Mouse (Mus musculus): ENCODE results near the gene Wbp2.

Gene Wbp2

DNA sequence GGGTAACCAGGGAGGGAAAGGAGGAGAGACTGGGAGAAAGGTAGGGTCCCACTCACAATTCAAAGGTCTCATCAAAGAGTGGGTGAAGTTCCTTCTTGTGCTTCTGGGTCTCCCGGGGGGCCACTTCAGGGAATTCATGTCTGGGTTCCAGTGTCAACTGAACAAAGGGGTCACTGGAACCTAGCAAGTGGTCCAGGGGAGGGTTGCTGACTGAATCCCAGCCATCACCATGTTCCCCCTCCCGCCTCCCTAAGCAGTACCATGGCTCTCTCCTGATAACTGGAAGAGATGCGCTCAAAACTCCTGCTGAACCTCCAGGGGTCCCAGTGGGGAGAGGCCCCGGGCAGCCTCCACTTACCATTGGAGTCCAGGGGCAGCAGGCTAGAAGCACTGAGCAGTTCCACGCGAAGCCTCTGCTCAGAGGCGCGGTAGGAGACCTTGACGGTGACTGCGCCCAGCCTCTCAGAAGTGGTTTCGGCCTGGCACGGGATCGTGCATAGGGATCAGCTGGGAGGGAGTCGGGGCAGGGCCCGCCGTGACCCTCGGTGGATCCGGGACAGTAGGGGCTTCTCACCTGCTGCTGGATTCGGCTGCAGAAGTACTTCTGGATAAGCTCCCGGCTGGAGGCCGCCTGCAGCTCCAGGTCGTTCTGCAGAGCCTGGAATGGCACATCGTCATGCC is 22.5 kb downstream of the Wbp2 start:
- in situ Hi-C loops (cut with MboI, MseI): no loop called here

DNA sequence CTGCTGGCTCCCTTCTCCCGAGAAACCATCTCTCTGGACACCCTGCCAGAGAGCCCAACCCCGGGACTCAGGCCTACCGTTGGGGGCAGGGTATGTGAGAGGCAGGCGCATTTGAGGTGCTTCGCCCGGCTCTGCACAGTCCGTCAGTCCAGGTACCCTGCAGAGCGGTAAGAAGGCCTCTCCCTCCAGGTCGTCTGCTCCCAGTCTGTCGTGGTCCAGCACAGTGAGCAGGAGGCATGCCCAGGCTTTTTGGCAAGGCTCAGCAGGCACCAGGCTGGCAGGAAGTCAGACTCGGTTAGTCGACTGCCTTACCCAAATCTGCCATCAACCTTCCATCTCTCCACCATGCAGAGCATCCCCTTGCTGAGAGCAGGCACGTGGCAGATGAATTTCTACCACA is 23.2 kb downstream of the Wbp2 start:
- in situ Hi-C loops (cut with MboI, MseI): no loop called here

DNA sequence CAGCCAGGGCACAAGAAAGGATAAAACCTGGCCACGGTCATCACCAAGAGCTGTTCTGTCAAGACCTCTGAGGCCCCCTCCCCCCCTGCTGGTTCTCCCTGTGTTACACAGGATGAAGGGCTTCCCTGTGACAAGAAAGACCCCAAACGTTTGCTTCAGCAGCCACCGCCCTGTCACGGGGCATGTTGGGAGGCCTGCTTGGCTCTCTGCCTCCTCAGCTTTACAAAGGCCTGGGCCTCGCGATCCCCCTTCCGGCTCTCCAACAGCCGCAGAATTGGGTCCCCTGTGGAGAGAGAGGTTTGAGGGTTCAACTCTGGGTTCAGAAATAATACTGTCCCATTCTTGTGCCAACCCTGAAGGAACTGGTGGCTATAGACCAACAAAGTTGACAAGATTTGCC is 24.3 kb downstream of the Wbp2 start:
- in situ Hi-C loops (cut with MboI, MseI): no loop called here

DNA sequence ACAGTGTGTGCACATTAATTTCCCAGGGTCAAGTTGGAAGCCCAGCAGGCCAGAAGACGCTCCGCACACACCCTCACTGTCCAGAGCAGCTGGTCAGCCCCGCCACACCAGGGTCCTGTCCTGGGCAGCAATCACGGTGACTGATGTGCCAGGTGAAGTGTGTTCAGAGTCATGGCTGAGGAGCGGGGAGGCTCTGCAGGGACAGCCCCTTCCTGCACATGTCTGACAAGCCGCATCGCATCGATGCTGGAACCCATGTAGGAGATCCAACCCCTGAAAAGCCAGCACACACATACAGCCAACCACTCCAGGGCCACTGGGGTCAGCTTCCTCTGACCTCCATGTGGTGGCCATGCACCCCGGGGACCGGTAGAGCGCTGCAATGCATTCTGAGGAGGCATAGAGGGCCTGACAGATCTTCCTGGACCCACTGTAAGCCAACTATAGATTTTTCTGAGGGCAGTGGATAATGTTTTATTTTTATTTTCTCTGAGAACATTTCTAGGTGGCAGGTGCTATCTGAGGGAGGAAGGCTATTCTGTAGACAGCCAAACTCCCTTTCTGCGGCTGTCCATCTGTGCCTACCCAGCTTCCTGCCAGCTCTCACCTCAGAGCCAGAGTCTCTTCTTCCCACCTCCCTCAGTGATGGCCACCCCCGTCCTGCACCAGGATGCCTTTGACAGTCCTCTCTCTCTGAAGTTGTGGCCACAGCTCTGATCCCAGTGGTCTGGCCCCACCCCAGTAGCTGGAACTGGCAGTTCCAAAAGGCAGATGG is 25.0 kb downstream of the Wbp2 start:
- in situ Hi-C loops (cut with MboI, MseI): no loop called here

DNA sequence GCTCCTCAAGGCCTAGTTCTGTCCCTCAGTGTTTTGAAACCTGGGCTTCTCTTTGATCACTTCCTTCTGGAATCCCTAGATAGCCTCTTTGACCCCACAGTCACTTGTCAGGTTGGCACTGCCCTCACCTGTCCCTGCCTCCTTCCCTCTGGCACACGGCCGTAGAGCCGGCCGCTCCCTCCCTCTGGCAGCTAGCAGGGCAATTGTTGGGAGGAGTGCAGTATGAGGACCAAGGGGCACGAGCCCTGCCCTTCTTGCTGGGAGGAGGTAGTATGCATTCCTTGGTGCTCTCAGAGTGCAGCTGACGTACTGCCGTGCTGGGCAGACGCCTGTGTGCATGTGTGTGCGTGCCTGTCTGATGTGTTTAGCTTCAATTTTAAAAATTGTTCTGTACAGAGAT is 26.2 kb downstream of the Wbp2 start:
- in situ Hi-C loops (cut with MboI, MseI): no loop called here

DNA sequence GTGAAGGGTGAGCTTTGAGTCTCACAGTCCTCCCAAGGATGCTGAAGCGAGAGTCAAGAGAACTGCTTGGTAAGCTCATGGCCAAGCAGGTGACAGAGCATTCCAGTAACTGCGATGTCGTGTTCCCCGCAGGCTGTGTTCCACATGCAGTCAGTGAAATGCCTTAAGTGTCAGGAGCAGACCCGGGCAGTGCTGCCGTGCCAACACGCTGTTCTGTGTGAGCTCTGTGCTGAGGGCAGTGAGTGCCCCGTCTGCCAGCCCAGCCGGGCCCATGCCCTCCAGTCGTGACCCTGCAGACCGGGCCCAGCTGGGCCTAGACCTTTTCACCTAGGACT is 27.1 kb downstream of the Wbp2 start:
- in situ Hi-C loops (cut with MboI, MseI): no loop called here

DNA sequence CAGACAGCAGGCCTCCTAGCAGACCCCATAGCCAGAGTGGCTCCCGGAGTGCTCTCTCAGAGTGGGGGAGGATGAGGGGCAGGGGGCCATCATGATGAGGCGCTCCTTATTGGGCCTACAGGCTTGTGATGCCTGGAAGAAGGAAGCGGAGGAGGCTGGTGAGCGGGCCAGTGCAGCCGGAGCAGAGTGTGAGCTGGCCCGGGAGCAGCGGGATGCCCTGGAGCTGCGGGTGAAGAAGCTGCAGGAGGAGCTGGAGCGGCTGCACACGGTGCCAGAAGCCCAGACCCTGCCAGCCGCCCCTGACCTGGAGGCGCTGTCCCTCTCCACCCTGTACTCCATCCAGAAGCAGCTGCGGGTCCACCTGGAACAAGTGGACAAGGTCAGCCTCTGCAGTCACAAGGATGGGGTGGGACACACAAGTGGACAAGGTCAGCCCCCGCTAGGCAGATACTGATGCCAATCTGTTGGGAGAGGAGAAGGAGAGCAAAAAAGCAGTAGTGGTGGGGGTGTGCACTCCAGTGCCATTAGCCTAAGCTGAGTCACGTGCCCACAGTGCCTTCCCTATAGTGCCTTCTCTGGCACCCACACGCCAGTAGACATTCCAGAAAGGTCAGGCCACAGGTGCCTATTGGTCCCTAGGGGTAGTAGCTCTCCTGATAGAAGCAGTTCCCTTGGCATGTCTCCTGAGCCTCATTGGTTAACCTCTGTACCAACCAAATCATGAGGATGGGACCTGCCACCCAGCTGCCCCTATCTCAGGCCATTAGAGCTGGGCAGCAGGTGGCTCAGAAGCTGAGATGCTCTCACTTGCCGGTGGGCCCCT is 27.7 kb downstream of the Wbp2 start:
- in situ Hi-C loops (cut with MboI, MseI): no loop called here

DNA sequence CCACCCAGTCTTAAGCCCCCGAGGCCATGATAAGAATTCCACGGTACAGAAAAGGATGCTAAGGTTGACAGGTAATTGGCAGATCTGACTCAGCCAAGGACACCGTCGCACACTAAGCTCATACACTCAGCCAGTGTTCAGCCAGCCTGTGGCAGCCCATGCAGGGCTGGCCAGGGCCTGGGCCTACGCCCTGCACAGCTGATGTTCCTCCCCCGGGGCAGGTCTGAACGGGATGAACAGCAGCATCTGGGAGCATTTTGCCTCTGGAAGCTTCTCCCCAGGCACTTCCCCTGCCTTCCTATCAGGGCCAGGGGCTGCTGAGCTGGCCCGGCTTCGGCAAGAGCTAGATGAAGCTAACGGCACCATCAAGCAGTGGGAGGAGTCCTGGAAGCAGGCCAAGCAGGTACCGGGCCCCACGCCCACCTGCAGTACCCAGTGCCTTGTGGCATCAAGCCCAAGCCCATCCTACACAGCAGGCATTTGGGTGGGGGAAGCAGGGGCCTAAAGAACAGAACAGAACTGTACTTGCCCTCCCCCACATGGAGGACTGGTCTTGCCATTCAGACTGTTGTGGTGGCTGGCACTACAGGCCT is 28.7 kb downstream of the Wbp2 start:
- in situ Hi-C loops (cut with MboI, MseI): no loop called here

DNA sequence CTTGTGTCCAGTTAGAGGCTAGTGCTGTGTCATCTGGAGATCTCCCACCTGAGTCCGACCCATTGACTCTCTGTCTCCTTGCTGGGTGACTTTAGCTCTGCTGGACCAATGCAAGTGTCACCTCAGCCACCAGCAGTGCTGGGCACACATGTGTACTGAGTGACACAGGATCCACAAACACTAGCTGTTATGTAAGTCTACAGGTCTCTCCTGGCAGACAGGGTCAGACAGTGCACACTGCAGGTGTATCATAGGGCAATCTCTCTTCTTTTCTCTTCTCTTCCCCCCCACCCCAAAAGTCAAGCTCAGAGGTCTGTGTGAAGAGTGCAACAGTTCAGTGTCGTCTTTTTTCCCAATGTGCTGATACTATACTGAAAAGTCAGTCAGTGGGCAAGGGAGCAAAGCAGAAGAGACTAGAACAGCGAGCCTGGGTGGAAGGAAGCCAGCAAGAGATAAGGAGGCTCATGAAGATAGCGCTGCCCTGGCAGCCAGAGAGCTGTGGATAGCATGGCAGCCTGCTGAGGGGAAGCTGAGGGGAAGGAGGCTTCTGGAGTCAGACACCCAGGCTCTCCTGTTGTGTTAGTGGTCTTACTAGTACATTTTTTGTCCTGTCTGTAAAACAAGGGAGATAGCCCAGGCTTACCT is 29.4 kb downstream of the Wbp2 start:
- in situ Hi-C loops (cut with MboI, MseI): no loop called here

DNA sequence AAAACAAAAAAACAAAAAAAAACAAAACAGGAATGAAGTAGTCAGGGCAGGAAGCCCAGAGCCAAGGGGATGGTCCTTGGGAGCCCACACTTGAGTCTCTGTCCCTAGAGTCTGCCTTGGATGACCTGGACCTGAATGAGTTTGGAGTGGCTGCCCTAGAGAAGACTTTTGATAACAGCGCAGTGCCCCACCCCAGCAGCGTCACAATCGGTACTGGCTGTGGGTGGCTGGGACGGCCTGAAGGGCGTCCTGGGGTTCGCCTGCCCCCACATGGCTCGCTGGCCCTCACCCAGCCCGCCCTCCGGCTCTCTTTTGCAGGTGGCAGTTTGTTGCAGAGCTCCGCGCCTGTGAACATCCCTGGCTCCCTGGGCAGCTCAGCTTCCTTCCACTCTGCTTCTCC is 30.9 kb downstream of the Wbp2 start:
- in situ Hi-C loops (cut with MboI, MseI): no loop called here

DNA sequence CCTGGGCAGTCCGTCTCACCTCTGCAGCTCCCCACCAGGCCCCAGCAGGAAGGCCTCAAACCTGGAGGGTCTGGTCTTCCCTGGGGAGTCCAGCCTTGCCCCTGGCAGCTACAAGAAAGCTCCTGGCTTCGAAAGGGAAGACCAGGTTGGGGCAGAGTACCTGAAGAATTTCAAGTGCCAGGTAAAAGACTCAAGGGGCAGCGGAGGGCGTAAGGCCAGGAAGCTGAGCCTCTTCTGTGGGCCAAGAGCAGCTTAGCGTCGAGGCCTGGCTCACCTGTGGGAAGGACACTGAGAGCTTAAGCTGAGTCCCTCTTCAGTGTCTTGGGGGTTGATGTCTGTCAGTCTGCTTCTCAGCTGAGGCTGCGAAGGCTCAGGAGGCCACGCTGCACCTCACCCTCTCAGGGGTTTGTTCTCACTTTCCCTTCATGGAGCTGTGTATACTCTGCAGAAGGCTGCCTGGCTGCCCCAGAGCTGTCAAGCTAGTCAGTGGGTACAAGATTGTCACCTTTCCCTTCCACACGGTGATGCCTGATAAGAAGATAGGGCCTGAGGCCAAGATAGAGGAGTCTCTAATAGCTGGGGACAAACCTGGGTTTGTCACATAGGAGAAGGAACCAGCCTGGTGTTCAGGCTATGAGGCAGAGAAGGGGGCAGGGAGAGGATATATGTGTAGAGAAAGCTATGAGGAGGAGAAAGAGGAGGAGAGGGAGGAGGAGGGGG is 33.1 kb downstream of the Wbp2 start:
- in situ Hi-C loops (cut with MboI, MseI): no loop called here

DNA sequence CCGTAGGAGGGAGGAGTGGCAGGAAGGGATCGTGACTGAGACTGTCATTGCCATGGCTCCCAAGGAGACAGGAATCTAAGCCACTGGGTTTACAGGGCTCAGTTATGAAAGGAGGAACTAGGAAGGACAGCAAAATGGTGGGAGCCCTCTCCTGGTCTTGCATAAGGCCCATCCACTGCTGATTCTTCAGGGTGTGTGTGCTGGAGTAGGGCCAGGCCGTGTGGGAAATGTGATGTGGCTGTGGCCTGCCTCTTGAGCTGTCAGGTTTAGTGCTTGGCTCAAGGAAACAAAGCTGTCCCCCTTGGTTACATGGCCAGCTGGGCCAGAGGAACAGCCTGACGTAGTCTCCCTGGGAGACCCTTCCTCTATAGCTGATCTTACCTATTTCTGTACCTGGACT is 36.6 kb downstream of the Wbp2 start:
- in situ Hi-C loops (cut with MboI, MseI): no loop called here

DNA sequence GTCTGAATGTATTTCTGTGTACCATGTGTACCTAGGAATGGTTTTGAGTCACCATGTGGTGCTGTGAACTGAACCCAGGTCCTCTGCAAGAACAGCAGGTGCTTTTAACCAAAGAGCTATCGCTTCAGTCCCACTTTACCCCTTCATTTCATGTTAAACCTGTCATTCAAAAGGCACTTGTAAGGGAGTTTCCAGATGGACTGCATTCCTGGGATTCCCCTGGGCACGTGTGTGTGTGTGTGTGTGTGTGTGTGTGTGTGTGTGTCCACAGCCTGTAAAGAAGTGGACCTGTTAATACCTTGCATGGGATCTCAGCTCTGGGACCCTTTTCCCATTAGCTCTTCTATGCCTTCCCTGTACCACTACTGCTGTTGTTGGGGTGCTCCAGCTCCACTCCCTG is 37.2 kb downstream of the Wbp2 start:
- in situ Hi-C loops (cut with MboI, MseI): no loop called here

DNA sequence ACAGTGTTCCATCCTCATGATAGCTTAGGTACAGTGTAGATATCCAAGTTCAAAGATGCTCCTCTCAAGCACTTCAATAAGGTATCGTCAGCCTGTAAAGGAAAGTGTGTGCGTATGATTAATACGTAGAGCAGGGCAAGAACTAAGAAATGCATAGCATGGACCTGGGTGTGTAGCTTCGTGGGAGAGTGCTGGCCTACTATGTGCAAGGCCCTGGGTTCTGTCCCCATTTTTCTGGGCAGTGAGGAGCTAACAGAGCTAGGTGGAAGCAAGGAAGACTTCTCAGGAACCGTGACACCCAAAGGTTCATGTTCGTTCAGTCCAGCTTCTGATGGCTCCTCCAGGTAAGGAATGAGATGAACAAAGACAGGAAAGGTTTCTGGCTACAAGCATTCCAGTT is 41.6 kb downstream of the Wbp2 start:
- in situ Hi-C loops (cut with MboI, MseI): no loop called here

DNA sequence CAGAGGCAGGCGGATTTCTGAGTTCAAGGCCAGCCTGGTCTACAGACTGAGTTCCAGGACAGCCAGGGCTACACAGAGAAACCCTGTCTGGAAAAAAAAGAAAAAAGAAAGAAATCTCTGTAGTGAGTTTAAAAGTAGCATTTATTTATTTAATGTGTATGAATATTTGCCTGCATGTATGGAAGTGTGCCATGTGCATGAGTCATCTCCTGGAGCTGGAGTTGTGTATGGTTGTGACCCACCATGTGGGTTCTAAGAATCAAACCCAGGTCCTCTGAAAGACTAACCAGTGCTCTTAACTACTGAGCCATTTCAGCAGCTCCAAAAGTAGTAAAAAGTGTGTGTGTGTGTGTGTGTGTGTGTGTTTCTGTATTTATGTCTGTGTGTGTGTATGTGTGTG is 43.5 kb downstream of the Wbp2 start:
- in situ Hi-C loops (cut with MboI, MseI): no loop called here

DNA sequence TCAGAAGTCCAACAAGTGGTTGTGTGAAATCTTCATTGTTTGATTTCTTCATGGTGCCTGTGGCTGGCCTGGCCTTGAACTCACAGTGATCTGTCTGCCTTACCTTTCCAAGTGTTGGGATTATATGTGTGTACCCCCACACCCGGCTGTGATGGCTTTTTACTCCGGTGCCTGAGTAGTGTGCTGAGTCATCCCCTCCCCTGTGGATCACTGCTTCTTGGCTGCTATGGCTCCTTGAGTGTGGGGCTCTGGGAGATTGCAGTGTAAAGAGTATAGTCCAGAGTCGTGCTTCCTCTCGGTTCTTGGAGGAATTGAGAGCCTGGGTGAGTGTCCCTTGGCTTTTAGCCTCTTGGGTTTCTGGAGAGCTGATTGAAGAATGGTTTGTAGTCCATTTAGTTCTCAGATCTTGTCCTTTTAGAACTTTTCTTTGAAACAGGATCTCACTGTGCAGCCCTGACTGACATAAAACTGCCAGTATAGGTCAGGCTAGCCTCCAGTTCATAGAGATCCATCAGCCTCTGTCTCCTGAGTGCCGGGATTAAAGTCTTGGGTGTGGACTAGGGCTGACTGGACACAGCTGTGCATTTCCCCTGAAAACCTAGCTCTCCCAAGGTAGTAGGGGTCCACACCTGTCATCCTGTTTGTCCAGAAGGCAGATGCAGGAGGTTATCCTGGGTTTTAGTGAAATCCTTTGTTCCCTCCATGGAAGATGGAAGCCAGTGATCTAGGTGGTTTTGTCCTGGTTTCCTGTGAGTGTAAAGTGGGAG is 44.2 kb downstream of the Wbp2 start:
- in situ Hi-C loops (cut with MboI, MseI): no loop called here

DNA sequence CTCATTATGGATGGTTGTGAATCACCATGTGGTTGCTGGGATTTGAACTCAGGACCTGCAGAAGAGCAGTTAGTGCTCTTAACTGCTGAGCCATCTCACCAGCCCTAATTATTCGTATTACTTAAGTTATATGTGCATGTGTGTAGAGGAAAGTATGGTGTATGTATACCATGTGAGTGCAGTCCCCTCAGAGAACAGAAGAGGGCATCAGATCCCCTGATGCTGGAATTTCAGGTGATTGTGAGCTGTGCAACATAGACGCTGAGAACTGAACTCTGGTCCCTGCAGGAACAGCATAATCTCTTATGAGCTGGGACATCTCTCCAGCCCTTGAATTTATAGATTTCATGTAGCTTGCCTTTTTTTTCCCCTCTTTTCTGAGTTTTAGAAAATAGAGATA is 45.0 kb downstream of the Wbp2 start:
- in situ Hi-C loops (cut with MboI, MseI): no loop called here

DNA sequence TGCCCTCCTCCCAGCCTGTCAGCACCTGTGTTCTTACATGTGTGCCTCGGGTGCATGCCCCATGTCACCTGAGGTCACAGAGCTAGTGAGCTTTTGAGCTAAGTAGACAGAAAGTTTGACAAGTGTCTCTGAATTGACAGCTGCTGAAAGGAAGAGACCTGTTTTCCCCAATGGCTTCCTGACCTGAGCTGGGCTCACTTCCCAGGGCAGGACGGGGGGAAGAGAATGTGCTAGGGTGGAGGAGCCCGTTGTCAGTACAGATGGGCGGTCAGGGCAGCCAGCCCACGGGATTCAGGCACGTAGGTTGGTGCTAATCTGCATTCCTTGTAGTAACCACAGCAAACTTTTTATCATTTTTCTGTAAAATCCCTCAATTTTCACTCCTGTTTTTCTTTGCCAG is 46.2 kb downstream of the Wbp2 start:
- in situ Hi-C loops (cut with MboI, MseI): no loop called here

DNA sequence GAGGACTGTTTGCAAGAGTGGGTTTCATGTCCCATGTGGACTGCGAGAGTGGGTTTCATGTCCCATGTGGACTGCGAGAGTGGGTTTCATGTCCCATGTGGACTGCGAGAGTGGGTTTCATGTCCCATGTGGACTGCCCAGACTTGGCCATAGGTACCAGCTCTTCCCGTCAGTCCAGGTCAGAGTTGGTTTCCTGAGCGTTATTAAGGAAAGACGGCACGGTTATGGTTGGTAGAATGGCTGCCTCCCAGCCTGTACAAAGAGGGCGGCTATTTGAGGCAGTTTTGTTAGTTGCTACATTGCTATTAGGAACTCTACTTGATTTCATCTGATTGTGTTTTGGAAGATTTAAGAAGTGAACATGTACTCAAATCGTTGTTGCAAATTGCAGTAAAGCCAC is 49.0 kb downstream of the Wbp2 start:
- in situ Hi-C loops (cut with MboI, MseI): no loop called here

DNA sequence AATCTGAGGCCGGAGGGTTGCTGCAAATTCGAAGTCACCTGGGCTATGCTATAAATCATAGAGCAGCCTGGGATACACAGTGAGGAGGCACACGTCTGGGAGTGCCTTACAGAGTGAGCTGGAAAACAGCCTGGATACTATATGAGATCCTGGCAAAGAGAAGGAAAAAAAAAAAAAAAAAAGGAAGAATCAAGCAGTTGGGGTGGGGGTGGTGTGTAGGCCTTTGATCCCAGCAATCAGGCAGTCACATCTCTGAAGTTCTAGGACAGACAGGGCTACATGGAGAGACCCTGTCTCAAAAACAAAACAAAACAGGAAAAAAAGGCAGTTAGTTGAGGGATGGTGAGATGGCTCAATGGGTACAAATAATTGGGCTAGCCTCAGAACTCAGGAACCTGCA is 50.1 kb downstream of the Wbp2 start:
- in situ Hi-C loops (cut with MboI, MseI): no loop called here
